Mouse (Mus musculus): ENCODE measurements at regions not wholly inside any gene's neighbourhood (a gene's known extent, or its start where the extent isn't known, plus 50 kb on each side); places are given as distances from the start of the nearest gene placed in this dataset.

GRCm38 (mm10) chr12:33592938-33593337 is 163.5 kb downstream of the Twistnb start:
- no peaks in the 10 kb centered on the region for H3K27me3 ChIP-seq (ENCODE audit: insufficient read depth, low read length)
- no peaks in the 10 kb centered on the region for H3K36me3 ChIP-seq (ENCODE audit: insufficient read depth, low read length)
- no peak for TF ChIP-seq CTCF (IDR thresholded peaks at IDR 0.05)
- no peak overlapping the region for H3K9ac ChIP-seq (replicated peaks; ENCODE audit: low read length, poor library complexity, severe bottlenecking)
- 38% methylated on average over 17 of the region's 17 CpGs for WGBS
- peak; percentile 7 for DNase-seq (ENCODE audit: low spot score)
- ATAC-seq (ENCODE audit: low FRiP score): no peak
- no peak overlapping the region for H3K27ac ChIP-seq (ENCODE audit: low read depth, low read length)
- H3K4me1 ChIP-seq (ENCODE audit: insufficient read depth, low read length): no peaks in the 10 kb centered on the region
- H3K9me3 ChIP-seq (ENCODE audit: low read length): no peaks in the 10 kb centered on the region
- peak overlapping the region; percentile 36 for H3K4me2 ChIP-seq (ENCODE audit: low read depth, low read length, poor library complexity, severe bottlenecking)
- H3K4me3 ChIP-seq (ENCODE audit: low read depth, low read length): peak overlapping the region; percentile 16; the same call in 1 of the 2 replicates

GRCm38 (mm10) chr12:33593685-33594084 is 164.2 kb downstream of the Twistnb start:
- DNase-seq (ENCODE audit: low spot score) (no peak), ATAC-seq (ENCODE audit: low FRiP score) (no peak)
- Histone ChIP-seq H3K9ac (replicated peaks; ENCODE audit: low read length, poor library complexity, severe bottlenecking) (no peak overlapping the region), H3K4me3 (ENCODE audit: low read depth, low read length) (no peak overlapping the region), H3K27ac (ENCODE audit: low read depth, low read length) (no peak overlapping the region), H3K4me1 (ENCODE audit: insufficient read depth, low read length) (no peaks in the 10 kb centered on the region), H3K27me3 (ENCODE audit: insufficient read depth, low read length) (no peaks in the 10 kb centered on the region), H3K36me3 (ENCODE audit: insufficient read depth, low read length) (no peaks in the 10 kb centered on the region), H3K4me2 (ENCODE audit: low read depth, low read length, poor library complexity, severe bottlenecking) (no peak overlapping the region), H3K9me3 (ENCODE audit: low read length) (no peaks in the 10 kb centered on the region)
- WGBS: 62% methylated on average over 4 of the region's 4 CpGs
- no peak for TF ChIP-seq CTCF (IDR thresholded peaks at IDR 0.05)

GRCm38 (mm10) chr12:33605393-33605792 is 176.0 kb downstream of the Twistnb start:
- no peak overlapping the region for H3K27ac ChIP-seq (ENCODE audit: low read depth, low read length)
- peak; percentile 23; the same call in 1 of the 2 replicates for TF ChIP-seq CTCF (IDR thresholded peaks at IDR 0.05)
- 67% methylated on average over 4 of the region's 4 CpGs for WGBS
- DNase-seq (ENCODE audit: low spot score) (no peak), ATAC-seq (ENCODE audit: low FRiP score) (no peak)
- no peaks in the 10 kb centered on the region for H3K9me3 ChIP-seq (ENCODE audit: low read length)
- no peak overlapping the region for H3K9ac ChIP-seq (replicated peaks; ENCODE audit: low read length, poor library complexity, severe bottlenecking)
- H3K27me3 ChIP-seq (ENCODE audit: insufficient read depth, low read length): no peaks in the 10 kb centered on the region
- H3K4me1 ChIP-seq (ENCODE audit: insufficient read depth, low read length): no peaks in the 10 kb centered on the region
- no peaks in the 10 kb centered on the region for H3K36me3 ChIP-seq (ENCODE audit: insufficient read depth, low read length)
- no peak overlapping the region for H3K4me3 ChIP-seq (ENCODE audit: low read depth, low read length)
- H3K4me2 ChIP-seq (ENCODE audit: low read depth, low read length, poor library complexity, severe bottlenecking): no peak overlapping the region

- Histone ChIP-seq H3K36me3 (ENCODE audit: insufficient read depth, low read length) (no peaks in the 10 kb centered on the region), H3K9ac (replicated peaks; ENCODE audit: low read length, poor library complexity, severe bottlenecking) (no peak overlapping the region), H3K9me3 (ENCODE audit: low read length) (no peaks in the 10 kb centered on the region), H3K27me3 (ENCODE audit: insufficient read depth, low read length) (no peaks in the 10 kb centered on the region), H3K4me2 (ENCODE audit: low read depth, low read length, poor library complexity, severe bottlenecking) (no peak overlapping the region), H3K4me1 (ENCODE audit: insufficient read depth, low read length) (no peaks in the 10 kb centered on the region), H3K4me3 (ENCODE audit: low read depth, low read length) (no peak overlapping the region), H3K27ac (ENCODE audit: low read depth, low read length) (no peak overlapping the region)
- 69% methylated on average over 7 of the region's 7 CpGs for WGBS
- TF ChIP-seq CTCF (IDR thresholded peaks at IDR 0.05): peak; percentile 73
- peak; percentile 22 for DNase-seq (ENCODE audit: low spot score)
- no peak for ATAC-seq (ENCODE audit: low FRiP score)
These were observed 178.6 kb downstream of the Twistnb start for GRCm38 (mm10) chr12:33607811-33608602.

- whole genome bisulfite sequencing: 84% methylated on average over 3 of the region's 3 CpGs
- H3K27ac ChIP-seq (ENCODE audit: low read depth, low read length): no peak overlapping the region
- no peak for TF ChIP-seq CTCF (IDR thresholded peaks at IDR 0.05)
These were observed 182.9 kb downstream of the Twistnb start for GRCm38 (mm10) chr12:33612378-33612777.

GRCm38 (mm10) chr12:33620391-33620790 is 191.0 kb downstream of the Twistnb start:
- Histone ChIP-seq H3K9ac (replicated peaks; ENCODE audit: low read length, poor library complexity, severe bottlenecking) (no peak overlapping the region), H3K27me3 (ENCODE audit: insufficient read depth, low read length) (no peaks in the 10 kb centered on the region), H3K36me3 (ENCODE audit: insufficient read depth, low read length) (no peaks in the 10 kb centered on the region), H3K4me2 (ENCODE audit: low read depth, low read length, poor library complexity, severe bottlenecking) (no peak overlapping the region), H3K9me3 (ENCODE audit: low read length) (no peaks in the 10 kb centered on the region), H3K27ac (ENCODE audit: low read depth, low read length) (no peak overlapping the region), H3K4me3 (ENCODE audit: low read depth, low read length) (no peak overlapping the region), H3K4me1 (ENCODE audit: insufficient read depth, low read length) (no peaks in the 10 kb centered on the region)
- WGBS: 79% methylated on average over 4 of the region's 4 CpGs
- ATAC-seq (ENCODE audit: low FRiP score) (no peak), DNase-seq (ENCODE audit: low spot score) (no peak)
- TF ChIP-seq CTCF (IDR thresholded peaks at IDR 0.05): no peak

More at GRCm38 (mm10) chr12:33612378-33612777, 182.9 kb downstream of the Twistnb start:
- Histone ChIP-seq H3K9me3 (ENCODE audit: low read length) (no peaks in the 10 kb centered on the region), H3K4me1 (ENCODE audit: insufficient read depth, low read length) (no peaks in the 10 kb centered on the region), H3K9ac (replicated peaks; ENCODE audit: low read length, poor library complexity, severe bottlenecking) (no peak overlapping the region), H3K4me2 (ENCODE audit: low read depth, low read length, poor library complexity, severe bottlenecking) (no peak overlapping the region), H3K36me3 (ENCODE audit: insufficient read depth, low read length) (no peaks in the 10 kb centered on the region), H3K4me3 (ENCODE audit: low read depth, low read length) (no peak overlapping the region), H3K27me3 (ENCODE audit: insufficient read depth, low read length) (no peaks in the 10 kb centered on the region)
- no peak for DNase-seq (ENCODE audit: low spot score)
- no peak for ATAC-seq (ENCODE audit: low FRiP score)
